Mouse (Mus musculus) ES-Bruce4 (cell line): ENCODE results near the gene Nipal3. TPM values are rescaled to one million over a fixed set of nuclear protein-coding genes. Genes with fewer than 3 reads are reported as not detected.

Source experiments
- H3K27ac ChIP-seq: 2 replicates; pipeline ENCODE4 v1.5.1; 2012; ENCODE audit warnings: low read length, inconsistent platforms; ENCODE audit not compliant: insufficient read depth
- H3K27me3 ChIP-seq: 2 replicates; pipeline ENCODE4 v1.6.1; 2012; ENCODE audit warnings: mild to moderate bottlenecking, low read length, inconsistent platforms; ENCODE audit not compliant: control insufficient read depth, poor library complexity, insufficient read depth, severe bottlenecking
- H3K36me3 ChIP-seq: 2 replicates; pipeline ENCODE4 v1.6.1; 2012; ENCODE audit warnings: inconsistent platforms, mild to moderate bottlenecking, low read length, moderate library complexity; ENCODE audit not compliant: control insufficient read depth, poor library complexity, insufficient read depth, severe bottlenecking
- H3K4me1 ChIP-seq: one replicate; pipeline ENCODE4 v1.8.1; 2011; ENCODE audit warnings: low read length; ENCODE audit not compliant: control insufficient read depth, insufficient read depth
- H3K4me3 ChIP-seq: 2 replicates; pipeline ENCODE4 v1.5.1; 2011; ENCODE audit warnings: low read depth, mild to moderate bottlenecking, low read length
- H3K9ac ChIP-seq: 2 replicates; pipeline ENCODE4 v1.6.1; 2012; ENCODE audit warnings: low read depth, mild to moderate bottlenecking, inconsistent platforms; ENCODE audit not compliant: poor library complexity, severe bottlenecking
- H3K9me3 ChIP-seq: replicated peaks from 2 replicates; pipeline ENCODE4 v1.6.1; 2012; ENCODE audit warnings: mild to moderate bottlenecking, low read length, inconsistent platforms; ENCODE audit not compliant: control insufficient read depth, poor library complexity, insufficient read depth, severe bottlenecking
- CTCF ChIP-seq: IDR thresholded peaks from one replicate; pipeline ENCODE4 v1.8.1; 2011; ENCODE audit warnings: low read depth, low read length
- EP300 ChIP-seq: IDR thresholded peaks from 2 replicates; pipeline ENCODE4 v1.6.1; 2011; ENCODE audit warnings: low read depth, low read length; ENCODE audit not compliant: insufficient read depth
- POLR2A ChIP-seq: IDR thresholded peaks from one replicate; pipeline ENCODE4 v1.8.1; 2011; ENCODE audit warnings: low read length; ENCODE audit not compliant: insufficient read depth
- polyA plus RNA-seq: library from polyadenylated mRNA; stranded (reverse); fragments of >200 nt; gene quantifications from 2 replicates; pipeline ENCODE4 v1.2.4, GENCODE M21; 2011; ENCODE audit warnings: low read depth; ENCODE audit not compliant: missing spikeins, insufficient read depth, insufficient read length

Gene Nipal3
- polyA plus RNA-seq, 1 experiment = 17.5 TPM

GRCm38 (mm10) chr4:135495810-135496209, 972 bp upstream of the Nipal3 start:
- TF ChIP-seq EP300 = no peak
- TF ChIP-seq POLR2A = no peak
- TF ChIP-seq CTCF = peak; percentile 12
- Histone ChIP-seq H3K27me3 (no peaks in the 10 kb centered on the region), H3K36me3 (no peaks in the 10 kb centered on the region), H3K27ac (no peak overlapping the region), H3K4me3 (peak overlapping the region; percentile 27; the same call in 1 of the 2 replicates), H3K9me3 (no peaks in the 10 kb centered on the region), H3K4me1 (no peaks in the 10 kb centered on the region), H3K9ac (0 out of 2 replicates have a peak overlapping the region, but pooled peaks have one; percentile 74)

GRCm38 (mm10) chr4:135495397-135495791, 556 bp upstream of the Nipal3 start:
- no peak overlapping the region for H3K27ac ChIP-seq
- H3K27me3 ChIP-seq = no peaks in the 10 kb centered on the region
- H3K4me1 ChIP-seq = no peaks in the 10 kb centered on the region
- TF ChIP-seq EP300 = no peak
- peak overlapping the region; percentile 74 for H3K9ac ChIP-seq
- H3K9me3 ChIP-seq = no peaks in the 10 kb centered on the region
- H3K4me3 ChIP-seq = peak overlapping the region; percentile 96
- no peaks in the 10 kb centered on the region for H3K36me3 ChIP-seq

- TF ChIP-seq POLR2A (no peak), CTCF (peak; percentile 37)
- no peaks in the 10 kb centered on the region for H3K27me3 ChIP-seq
- H3K9ac ChIP-seq = peak overlapping the region; percentile 60
- no peaks in the 10 kb centered on the region for H3K36me3 ChIP-seq
- H3K27ac ChIP-seq = no peak overlapping the region
- no peaks in the 10 kb centered on the region for H3K9me3 ChIP-seq
- peak overlapping the region; percentile 94 for H3K4me3 ChIP-seq
- no peaks in the 10 kb centered on the region for H3K4me1 ChIP-seq
These were observed 932 bp downstream of the Nipal3 start for GRCm38 (mm10) chr4:135493691-135494520.

- Histone ChIP-seq H3K4me1 (no peaks in the 10 kb centered on the region), H3K4me3 (peak overlapping the region; percentile 94)
These were observed 1.6 kb downstream of the Nipal3 start for GRCm38 (mm10) chr4:135493271-135493670.

GRCm38 (mm10) chr4:135489256-135489655, 5.6 kb downstream of the Nipal3 start:
- no peaks in the 10 kb centered on the region for H3K4me1 ChIP-seq
- TF ChIP-seq CTCF (no peak), POLR2A (no peak), EP300 (no peak)
- H3K9me3 ChIP-seq = no peaks in the 10 kb centered on the region
- H3K4me3 ChIP-seq = no peak overlapping the region
- no peaks in the 10 kb centered on the region for H3K36me3 ChIP-seq
- H3K27me3 ChIP-seq = no peaks in the 10 kb centered on the region
- no peak overlapping the region for H3K9ac ChIP-seq
- no peak overlapping the region for H3K27ac ChIP-seq

More at GRCm38 (mm10) chr4:135493271-135493670, 1.6 kb downstream of the Nipal3 start:
- no peak for TF ChIP-seq CTCF
- no peak for TF ChIP-seq POLR2A
- no peak for TF ChIP-seq EP300
- Histone ChIP-seq H3K9ac (peak overlapping the region; percentile 60; the same call in 1 of the 2 replicates), H3K36me3 (no peaks in the 10 kb centered on the region), H3K9me3 (no peaks in the 10 kb centered on the region), H3K27ac (no peak overlapping the region), H3K27me3 (no peaks in the 10 kb centered on the region)

GRCm38 (mm10) chr4:135486352-135486751, 8.5 kb downstream of the Nipal3 start:
- H3K4me3 ChIP-seq = no peak overlapping the region
- no peaks in the 10 kb centered on the region for H3K9me3 ChIP-seq
- TF ChIP-seq CTCF = no peak
- TF ChIP-seq POLR2A = no peak
- no peak for TF ChIP-seq EP300
- no peak overlapping the region for H3K9ac ChIP-seq
- no peaks in the 10 kb centered on the region for H3K36me3 ChIP-seq
- H3K27me3 ChIP-seq = no peaks in the 10 kb centered on the region
- no peak overlapping the region for H3K27ac ChIP-seq
- no peaks in the 10 kb centered on the region for H3K4me1 ChIP-seq
